Mouse (Mus musculus) limb, embryonic 10.5 days (tissue): ENCODE data around the gene Ccdc124. TPM values are rescaled to one million over a fixed set of nuclear protein-coding genes. Genes with fewer than 3 reads are reported as not detected.

Experiments
- microRNA-seq: library from miRNA; unstranded; fragments of <30 nt; microRNA quantifications from one replicate; pipeline ENCODE4, GENCODE M21; 2017
- polyA plus RNA-seq: library from polyadenylated mRNA; unstranded; fragments of >200 nt; fragmentation: Nextera tagmentation; extraction: Ambion mirVana; gene quantifications from 2 replicates; pipeline ENCODE4 v1.2.1, GENCODE M21; 2016

Ccdc124 gene
- polyA plus RNA-seq, 1 experiment from 2014 or later, result 174 TPM

Small RNA genes within 50 kb of the gene (microRNA-seq; reads per million reads assigned to microRNA genes)
- 2.1 reads per million for gene Mir7067

Other genes starting within 250 kb of the Ccdc124 start
- gene Gdf15, start 241.5 kb downstream of the Ccdc124 start, polyA plus RNA-seq, result not detected in 2 replicates
- gene Pgpep1, start 213.5 kb downstream of the Ccdc124 start, polyA plus RNA-seq, result 44.7 and 45.0 TPM in 2 replicates
- gene Lsm4, start 200.7 kb downstream of the Ccdc124 start, polyA plus RNA-seq, result 405 and 438 TPM in 2 replicates
- 69.0 and 80.6 TPM in 2 replicates for gene Jund, start 175.0 kb downstream of the Ccdc124 start, polyA plus RNA-seq
- gene Iqcn, start 170.5 kb downstream of the Ccdc124 start, polyA plus RNA-seq, result not detected in 2 replicates
- gene Gm3336, start 155.4 kb downstream of the Ccdc124 start, polyA plus RNA-seq, result not detected in 2 replicates
- gene Pde4c, start 150.2 kb downstream of the Ccdc124 start, polyA plus RNA-seq, result 0.10 and 0.25 TPM in 2 replicates
- gene Rab3a, start 119.3 kb downstream of the Ccdc124 start, polyA plus RNA-seq, result 7.1 and 10.8 TPM in 2 replicates
- gene Mpv17l2, start 113.0 kb downstream of the Ccdc124 start, polyA plus RNA-seq, result 25.2 and 29.9 TPM in 2 replicates
- gene Pik3r2, start 97.2 kb downstream of the Ccdc124 start, polyA plus RNA-seq, result 92.7 and 100 TPM in 2 replicates
- gene Mast3, start 68.9 kb downstream of the Ccdc124 start, polyA plus RNA-seq, result 12.7 and 17.1 TPM in 2 replicates
- gene Il12rb1, start 65.5 kb downstream of the Ccdc124 start, polyA plus RNA-seq, result not detected in 2 replicates
- 4.4 and 5.0 TPM in 2 replicates for gene Arrdc2, start 34.2 kb downstream of the Ccdc124 start, polyA plus RNA-seq
- 2.8 and 4.0 TPM in 2 replicates for gene Kcnn1, start 10.7 kb downstream of the Ccdc124 start, polyA plus RNA-seq
- 0.16 and 0.23 TPM in 2 replicates for gene Slc5a5, start 18.8 kb upstream of the Ccdc124 start, polyA plus RNA-seq
- 3,636 and 3,729 TPM in 2 replicates for gene Rpl18a, start 23.5 kb upstream of the Ccdc124 start, polyA plus RNA-seq
- gene Map1s, start 32.0 kb upstream of the Ccdc124 start, polyA plus RNA-seq, result 67.8 and 71.4 TPM in 2 replicates